Mouse (Mus musculus): Measurements from ENCODE around the gene Gm17542. TPM values are rescaled to one million over a fixed set of nuclear protein-coding genes. Genes with fewer than 3 reads are reported as not detected.

The Gm17542 gene
- total RNA-seq, 2 experiments from 2014 or later: not detected

Other genes with a start within 250 kb of the Gm17542 start
- under 1 TPM; 0.35 to 0.74 TPM for gene Ccdc138, start 220.3 kb downstream of the Gm17542 start, total RNA-seq (2021)
- gene Edar, start 42.6 kb downstream of the Gm17542 start, total RNA-seq (2021): under 1 TPM; 0.33 to 0.35 TPM
- 1 to 10 TPM; 1.2 to 2.1 TPM for gene Sh3rf3, start 95.1 kb upstream of the Gm17542 start, total RNA-seq (2021)